Mouse (Mus musculus): Measurements from ENCODE around the gene Gm20547. TPM values are rescaled to one million over a fixed set of nuclear protein-coding genes. Genes with fewer than 3 reads are reported as not detected.

The Gm20547 gene
- total and polyA plus RNA-seq, 3 experiments, result 0.03 TPM; not detected in 2

DNA sequence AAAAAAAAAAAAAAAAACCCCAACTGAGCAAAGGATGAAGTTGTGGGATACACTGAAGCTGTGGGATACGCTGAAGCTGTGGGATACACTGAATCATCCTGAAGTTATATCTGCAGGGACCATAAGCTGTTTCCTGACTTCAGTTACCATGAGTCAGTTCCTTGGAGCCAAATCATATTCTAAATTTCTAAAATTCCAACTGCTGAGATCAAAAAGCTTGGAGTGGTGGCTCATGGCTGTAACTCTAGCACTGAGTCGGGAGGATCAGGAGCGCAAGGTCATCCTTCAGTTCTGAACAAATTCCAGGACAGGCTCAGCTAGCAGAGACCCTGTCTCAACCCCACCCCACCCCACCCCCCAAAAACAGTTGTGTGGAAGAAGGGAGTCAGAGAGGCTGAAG is 3.8 kb upstream of the Gm20547 start:
- DNase-seq (ENCODE audit: low read depth, low spot score), result no peak
- Histone ChIP-seq H3K79me2 (ENCODE audit: control insufficient read depth, insufficient read depth, low read length, poor library complexity) (no peaks in the 10 kb centered on the region), H3K36me3 (ENCODE audit: control insufficient read depth in 1 of 2, insufficient read depth in 2 of 2, low read length in 2 of 2) (no peaks in the 10 kb centered on the region), H3K27ac (ENCODE audit: control insufficient read depth, low read depth, low read length) (no peak overlapping the region), H3K9ac (ENCODE audit: control insufficient read depth, low read depth, low read length, poor library complexity, severe bottlenecking) (no peak overlapping the region), H3K27me3 (ENCODE audit: control insufficient read depth in 1 of 2, insufficient read depth in 2 of 2, low read length in 2 of 2) (no peaks in the 10 kb centered on the region), H3K4me3 (ENCODE audit: control insufficient read depth in 1 of 2, insufficient read depth in 1 of 2, low read depth in 2 of 2, low read length in 2 of 2) (no peak overlapping the region), H3K9me3 (replicated peaks; ENCODE audit: insufficient read depth, low read length) (no peaks in the 10 kb centered on the region), H3K4me1 (ENCODE audit: control insufficient read depth in 1 of 2, insufficient read depth in 2 of 2, low read length in 2 of 2) (no peaks in the 10 kb centered on the region)
- TF ChIP-seq SIN3A (IDR thresholded peaks at IDR 0.05; ENCODE audit: low read length), result no peak
- no peak for TF ChIP-seq MYB (IDR thresholded peaks at IDR 0.05; ENCODE audit: low read depth, low read length)
- TF ChIP-seq TCF12 (IDR thresholded peaks at IDR 0.05; ENCODE audit: low read depth, low read length), result no peak
- no peak for TF ChIP-seq POLR2AphosphoS5 (IDR thresholded peaks at IDR 0.05; ENCODE audit: borderline replicate concordance, low read depth, low read length)
- no peak for TF ChIP-seq BHLHE40 (IDR thresholded peaks at IDR 0.05; ENCODE audit: borderline replicate concordance, low read depth, low read length)
- no peak for TF ChIP-seq NELFE (IDR thresholded peaks at IDR 0.05; ENCODE audit: low read depth, low read length)

DNA sequence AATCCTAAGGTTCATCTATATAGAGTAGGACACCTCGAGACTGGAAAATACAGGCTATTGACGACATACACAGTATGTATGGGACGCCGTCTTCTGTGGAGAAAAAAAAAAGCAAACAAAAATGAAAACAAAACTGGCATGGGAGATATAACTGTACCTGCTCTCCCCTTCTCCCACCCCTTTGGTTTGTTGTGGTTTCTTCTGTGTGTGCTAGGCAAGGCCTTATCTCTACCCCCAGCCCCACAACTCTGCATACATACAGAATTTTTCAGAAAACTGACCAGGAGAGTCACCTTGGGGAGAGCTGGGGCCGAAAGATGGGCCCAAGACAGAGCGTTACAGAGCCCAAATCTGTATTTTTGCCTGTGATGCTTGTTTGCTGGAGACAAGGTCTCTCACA is 2.9 kb upstream of the Gm20547 start:
- H3K9ac ChIP-seq (ENCODE audit: control insufficient read depth, low read depth, low read length, poor library complexity, severe bottlenecking), result no peak overlapping the region
- DNase-seq (ENCODE audit: low read depth, low spot score), result no peak
- H3K9me3 ChIP-seq (replicated peaks; ENCODE audit: insufficient read depth, low read length), result no peaks in the 10 kb centered on the region
- no peak overlapping the region for H3K4me3 ChIP-seq (ENCODE audit: control insufficient read depth in 1 of 2, insufficient read depth in 1 of 2, low read depth in 2 of 2, low read length in 2 of 2)
- no peaks in the 10 kb centered on the region for H3K79me2 ChIP-seq (ENCODE audit: control insufficient read depth, insufficient read depth, low read length, poor library complexity)
- no peak overlapping the region for H3K27ac ChIP-seq (ENCODE audit: control insufficient read depth, low read depth, low read length)
- no peak for TF ChIP-seq GATA1 (IDR thresholded peaks at IDR 0.05; ENCODE audit: low read depth, low read length)
- no peak for TF ChIP-seq POLR2A (IDR thresholded peaks at IDR 0.05; ENCODE audit: control insufficient read depth in 1 of 2, insufficient read depth in 1 of 2, low read depth in 1 of 2, low read length in 2 of 2, poor library complexity in 1 of 2)
- TF ChIP-seq MXI1 (IDR thresholded peaks at IDR 0.05; ENCODE audit: low read depth, low read length), result no peak
- no peak for TF ChIP-seq SIN3A (IDR thresholded peaks at IDR 0.05; ENCODE audit: low read length)
- no peak for TF ChIP-seq MYC (IDR thresholded peaks at IDR 0.05; ENCODE audit: low read depth, low read length)
- TF ChIP-seq ZMIZ1 (IDR thresholded peaks at IDR 0.05; ENCODE audit: low read depth, low read length), result no peak
- TF ChIP-seq POLR2AphosphoS2 (IDR thresholded peaks at IDR 0.05; ENCODE audit: low read length), result no peak
- TF ChIP-seq ELF1 (IDR thresholded peaks at IDR 0.05; ENCODE audit: low read depth, low read length), result no peak
- no peaks in the 10 kb centered on the region for H3K36me3 ChIP-seq (ENCODE audit: control insufficient read depth in 1 of 2, insufficient read depth in 2 of 2, low read length in 2 of 2)
- H3K4me1 ChIP-seq (ENCODE audit: control insufficient read depth in 1 of 2, insufficient read depth in 2 of 2, low read length in 2 of 2), result no peaks in the 10 kb centered on the region
- no peaks in the 10 kb centered on the region for H3K27me3 ChIP-seq (ENCODE audit: control insufficient read depth in 1 of 2, insufficient read depth in 2 of 2, low read length in 2 of 2)

DNA sequence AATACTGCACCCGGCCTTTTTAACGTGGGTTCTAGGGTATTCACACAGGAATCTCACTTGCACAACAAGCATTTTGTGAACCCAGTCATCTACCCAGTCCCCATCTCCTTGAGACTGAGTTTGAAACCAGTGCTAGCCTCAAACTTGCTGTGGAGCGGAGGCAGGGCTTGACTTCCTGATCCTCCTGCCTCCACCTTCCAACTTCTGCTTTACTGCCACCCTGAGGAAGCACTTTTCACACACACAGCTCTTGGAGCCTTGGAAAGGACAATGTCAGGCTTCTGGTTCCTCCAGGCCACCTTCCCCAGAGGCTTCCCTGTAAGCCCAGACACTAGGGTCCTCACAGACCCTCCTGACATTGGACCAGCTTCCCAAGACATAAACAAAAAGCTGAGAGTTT is 1.5 kb upstream of the Gm20547 start:
- H3K4me1 ChIP-seq (ENCODE audit: control insufficient read depth in 1 of 2, insufficient read depth in 2 of 2, low read length in 2 of 2), result no peaks in the 10 kb centered on the region
- TF ChIP-seq TCF12 (IDR thresholded peaks at IDR 0.05; ENCODE audit: low read depth, low read length), result no peak
- no peak for TF ChIP-seq MAFK (IDR thresholded peaks at IDR 0.05; ENCODE audit: borderline replicate concordance, low read depth, low read length)
- TF ChIP-seq CTCF (IDR thresholded peaks at IDR 0.05 in 2 of 3, conservative IDR thresholded peaks at IDR 0.05 in 1 of 3; ENCODE audit: control insufficient read depth in 1 of 3, insufficient read depth in 1 of 3, low read depth in 2 of 3, low read length in 3 of 3, poor library complexity in 1 of 3, severe bottlenecking in 1 of 3), result peak in 1 of 3 experiments; percentile 19; a peak in 2 of 6 replicates
- TF ChIP-seq NRF1 (IDR thresholded peaks at IDR 0.05; ENCODE audit: insufficient read depth, low read depth, low read length, poor library complexity, severe bottlenecking), result no peak
- no peak for TF ChIP-seq RAD21 (IDR thresholded peaks at IDR 0.05; ENCODE audit: low read depth, low read length)
- no peak for TF ChIP-seq MYC (IDR thresholded peaks at IDR 0.05; ENCODE audit: low read depth, low read length)
- TF ChIP-seq ELF1 (IDR thresholded peaks at IDR 0.05; ENCODE audit: low read depth, low read length), result no peak
- H3K79me2 ChIP-seq (ENCODE audit: control insufficient read depth, insufficient read depth, low read length, poor library complexity), result no peaks in the 10 kb centered on the region
- H3K4me3 ChIP-seq (ENCODE audit: control insufficient read depth in 1 of 2, insufficient read depth in 1 of 2, low read depth in 2 of 2, low read length in 2 of 2), result no peak overlapping the region
- H3K9me3 ChIP-seq (replicated peaks; ENCODE audit: insufficient read depth, low read length), result no peaks in the 10 kb centered on the region
- no peaks in the 10 kb centered on the region for H3K36me3 ChIP-seq (ENCODE audit: control insufficient read depth in 1 of 2, insufficient read depth in 2 of 2, low read length in 2 of 2)
- no peak overlapping the region for H3K9ac ChIP-seq (ENCODE audit: control insufficient read depth, low read depth, low read length, poor library complexity, severe bottlenecking)
- no peak overlapping the region for H3K27ac ChIP-seq (ENCODE audit: control insufficient read depth, low read depth, low read length)
- no peaks in the 10 kb centered on the region for H3K27me3 ChIP-seq (ENCODE audit: control insufficient read depth in 1 of 2, insufficient read depth in 2 of 2, low read length in 2 of 2)
- peak; percentile 40 for DNase-seq (ENCODE audit: low read depth, low spot score)

Measured in MEL (cell line).